Mouse (Mus musculus): ENCODE measurements at regions not wholly inside any gene's neighbourhood (a gene's known extent, or its start where the extent isn't known, plus 50 kb on each side); places are given as distances from the start of the nearest gene placed in this dataset.

GRCm38 (mm10) chr5:49650953-49651352 lies 126.2 kb upstream of the Kcnip4 start:
- TF ChIP-seq CTCF (IDR thresholded peaks at IDR 0.05; ENCODE audit: control insufficient read depth, insufficient read depth, insufficient replicate concordance, low read depth, low read length): no peak
- no peak for TF ChIP-seq POLR2A (IDR thresholded peaks at IDR 0.05; ENCODE audit: control insufficient read depth, low read depth, low read length)

GRCm38 (mm10) chr5:49645781-49646180 lies 121.1 kb upstream of the Kcnip4 start:
- Histone ChIP-seq H3K27ac (ENCODE audit: control insufficient read depth, insufficient read depth, low read depth, low read length) (no peak overlapping the region), H3K4me1 (ENCODE audit: control insufficient read depth, insufficient read depth, low read length) (no peaks in the 10 kb centered on the region), H3K36me3 (ENCODE audit: control insufficient read depth, insufficient read depth, low read length) (no peaks in the 10 kb centered on the region), H3K27me3 (ENCODE audit: control insufficient read depth, insufficient read depth, low read length) (no peaks in the 10 kb centered on the region), H3K4me3 (ENCODE audit: control insufficient read depth, low read depth, low read length) (no peak overlapping the region)
- TF ChIP-seq POLR2A (IDR thresholded peaks at IDR 0.05; ENCODE audit: control insufficient read depth, low read depth, low read length) (no peak), CTCF (IDR thresholded peaks at IDR 0.05; ENCODE audit: control insufficient read depth, insufficient read depth, insufficient replicate concordance, low read depth, low read length) (no peak)

More at GRCm38 (mm10) chr5:49650953-49651352, 126.2 kb upstream of the Kcnip4 start:
- Histone ChIP-seq H3K27ac (ENCODE audit: control insufficient read depth, insufficient read depth, low read depth, low read length) (no peak overlapping the region), H3K4me3 (ENCODE audit: control insufficient read depth, low read depth, low read length) (no peak overlapping the region), H3K36me3 (ENCODE audit: control insufficient read depth, insufficient read depth, low read length) (no peaks in the 10 kb centered on the region), H3K27me3 (ENCODE audit: control insufficient read depth, insufficient read depth, low read length) (no peaks in the 10 kb centered on the region), H3K4me1 (ENCODE audit: control insufficient read depth, insufficient read depth, low read length) (no peaks in the 10 kb centered on the region)

- Histone ChIP-seq H3K36me3 (ENCODE audit: control insufficient read depth, insufficient read depth, low read length) (no peaks in the 10 kb centered on the region), H3K27ac (ENCODE audit: control insufficient read depth, insufficient read depth, low read depth, low read length) (no peak overlapping the region), H3K27me3 (ENCODE audit: control insufficient read depth, insufficient read depth, low read length) (no peaks in the 10 kb centered on the region), H3K4me3 (ENCODE audit: control insufficient read depth, low read depth, low read length) (no peak overlapping the region), H3K4me1 (ENCODE audit: control insufficient read depth, insufficient read depth, low read length) (no peaks in the 10 kb centered on the region)
- TF ChIP-seq POLR2A (IDR thresholded peaks at IDR 0.05; ENCODE audit: control insufficient read depth, low read depth, low read length) (no peak), CTCF (IDR thresholded peaks at IDR 0.05; ENCODE audit: control insufficient read depth, insufficient read depth, insufficient replicate concordance, low read depth, low read length) (no peak)
Observed at GRCm38 (mm10) chr5:49644606-49645005, 119.9 kb upstream of the Kcnip4 start.

DNA sequence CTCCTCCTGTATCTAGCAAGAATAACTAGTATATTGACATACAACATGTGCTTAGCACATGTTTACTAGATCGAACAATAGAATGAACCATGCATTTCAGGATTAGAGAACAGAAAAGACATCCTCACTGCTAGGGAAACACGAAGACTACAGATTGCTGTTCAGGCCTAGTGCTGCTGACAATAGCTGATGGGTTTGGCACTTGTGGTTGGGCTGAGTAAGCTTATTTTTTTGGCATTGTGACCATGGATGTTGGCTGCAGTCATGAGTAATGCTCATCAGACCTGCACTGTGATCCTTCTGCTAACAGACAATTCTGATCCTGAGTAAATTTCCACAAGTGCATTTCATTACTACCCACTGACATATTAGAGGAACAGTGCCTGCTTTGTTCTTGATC lies 117.7 kb upstream of the Kcnip4 start:
- TF ChIP-seq POLR2A (IDR thresholded peaks at IDR 0.05; ENCODE audit: control insufficient read depth, low read depth, low read length) (no peak), CTCF (IDR thresholded peaks at IDR 0.05; ENCODE audit: control insufficient read depth, insufficient read depth, insufficient replicate concordance, low read depth, low read length) (no peak)
- no peak overlapping the region for H3K4me3 ChIP-seq (ENCODE audit: control insufficient read depth, low read depth, low read length)
- no peaks in the 10 kb centered on the region for H3K36me3 ChIP-seq (ENCODE audit: control insufficient read depth, insufficient read depth, low read length)
- H3K27me3 ChIP-seq (ENCODE audit: control insufficient read depth, insufficient read depth, low read length): no peaks in the 10 kb centered on the region
- H3K4me1 ChIP-seq (ENCODE audit: control insufficient read depth, insufficient read depth, low read length): no peaks in the 10 kb centered on the region
- no peak overlapping the region for H3K27ac ChIP-seq (ENCODE audit: control insufficient read depth, insufficient read depth, low read depth, low read length)

GRCm38 (mm10) chr5:49641206-49641830 lies 116.6 kb upstream of the Kcnip4 start:
- no peaks in the 10 kb centered on the region for H3K36me3 ChIP-seq (ENCODE audit: control insufficient read depth, insufficient read depth, low read length)
- no peaks in the 10 kb centered on the region for H3K27me3 ChIP-seq (ENCODE audit: control insufficient read depth, insufficient read depth, low read length)
- H3K27ac ChIP-seq (ENCODE audit: control insufficient read depth, insufficient read depth, low read depth, low read length): no peak overlapping the region
- no peak overlapping the region for H3K4me3 ChIP-seq (ENCODE audit: control insufficient read depth, low read depth, low read length)
- TF ChIP-seq POLR2A (IDR thresholded peaks at IDR 0.05; ENCODE audit: control insufficient read depth, low read depth, low read length): no peak
- TF ChIP-seq CTCF (IDR thresholded peaks at IDR 0.05; ENCODE audit: control insufficient read depth, insufficient read depth, insufficient replicate concordance, low read depth, low read length): no peak
- no peaks in the 10 kb centered on the region for H3K4me1 ChIP-seq (ENCODE audit: control insufficient read depth, insufficient read depth, low read length)

DNA sequence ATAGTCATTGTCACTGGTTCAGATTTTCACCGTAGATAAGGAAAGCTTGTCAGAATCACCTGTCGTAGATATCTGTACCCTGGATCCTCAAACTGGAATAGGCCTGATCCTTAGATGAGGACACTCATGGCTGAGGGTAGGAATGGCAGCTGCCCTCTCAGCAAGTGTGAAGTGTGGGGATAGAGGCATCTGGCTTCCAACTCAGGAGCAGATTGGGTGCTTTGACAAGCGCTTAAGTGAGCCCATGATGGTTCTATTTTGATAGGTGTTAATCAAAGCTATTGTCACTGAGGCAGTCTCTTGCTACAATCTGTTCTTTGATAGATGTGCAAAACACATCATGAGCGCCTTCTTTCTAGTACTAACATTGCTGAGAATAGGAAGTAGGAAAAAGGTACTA lies 114.9 kb upstream of the Kcnip4 start:
- H3K27me3 ChIP-seq (ENCODE audit: control insufficient read depth, insufficient read depth, low read length): no peaks in the 10 kb centered on the region
- H3K4me1 ChIP-seq (ENCODE audit: control insufficient read depth, insufficient read depth, low read length): no peaks in the 10 kb centered on the region
- no peak overlapping the region for H3K4me3 ChIP-seq (ENCODE audit: control insufficient read depth, low read depth, low read length)
- no peak for TF ChIP-seq CTCF (IDR thresholded peaks at IDR 0.05; ENCODE audit: control insufficient read depth, insufficient read depth, insufficient replicate concordance, low read depth, low read length)
- no peak for TF ChIP-seq POLR2A (IDR thresholded peaks at IDR 0.05; ENCODE audit: control insufficient read depth, low read depth, low read length)
- H3K27ac ChIP-seq (ENCODE audit: control insufficient read depth, insufficient read depth, low read depth, low read length): no peak overlapping the region
- no peaks in the 10 kb centered on the region for H3K36me3 ChIP-seq (ENCODE audit: control insufficient read depth, insufficient read depth, low read length)

- Histone ChIP-seq H3K36me3 (ENCODE audit: control insufficient read depth, insufficient read depth, low read length) (no peaks in the 10 kb centered on the region), H3K4me1 (ENCODE audit: control insufficient read depth, insufficient read depth, low read length) (no peaks in the 10 kb centered on the region), H3K4me3 (ENCODE audit: control insufficient read depth, low read depth, low read length) (no peak overlapping the region), H3K27me3 (ENCODE audit: control insufficient read depth, insufficient read depth, low read length) (no peaks in the 10 kb centered on the region), H3K27ac (ENCODE audit: control insufficient read depth, insufficient read depth, low read depth, low read length) (no peak overlapping the region)
- no peak for TF ChIP-seq POLR2A (IDR thresholded peaks at IDR 0.05; ENCODE audit: control insufficient read depth, low read depth, low read length)
- TF ChIP-seq CTCF (IDR thresholded peaks at IDR 0.05; ENCODE audit: control insufficient read depth, insufficient read depth, insufficient replicate concordance, low read depth, low read length): no peak
Observed at GRCm38 (mm10) chr5:49620152-49620551, 95.4 kb upstream of the Kcnip4 start.

All from testis, adult 2 months (tissue).